In the genomic region with DNA sequence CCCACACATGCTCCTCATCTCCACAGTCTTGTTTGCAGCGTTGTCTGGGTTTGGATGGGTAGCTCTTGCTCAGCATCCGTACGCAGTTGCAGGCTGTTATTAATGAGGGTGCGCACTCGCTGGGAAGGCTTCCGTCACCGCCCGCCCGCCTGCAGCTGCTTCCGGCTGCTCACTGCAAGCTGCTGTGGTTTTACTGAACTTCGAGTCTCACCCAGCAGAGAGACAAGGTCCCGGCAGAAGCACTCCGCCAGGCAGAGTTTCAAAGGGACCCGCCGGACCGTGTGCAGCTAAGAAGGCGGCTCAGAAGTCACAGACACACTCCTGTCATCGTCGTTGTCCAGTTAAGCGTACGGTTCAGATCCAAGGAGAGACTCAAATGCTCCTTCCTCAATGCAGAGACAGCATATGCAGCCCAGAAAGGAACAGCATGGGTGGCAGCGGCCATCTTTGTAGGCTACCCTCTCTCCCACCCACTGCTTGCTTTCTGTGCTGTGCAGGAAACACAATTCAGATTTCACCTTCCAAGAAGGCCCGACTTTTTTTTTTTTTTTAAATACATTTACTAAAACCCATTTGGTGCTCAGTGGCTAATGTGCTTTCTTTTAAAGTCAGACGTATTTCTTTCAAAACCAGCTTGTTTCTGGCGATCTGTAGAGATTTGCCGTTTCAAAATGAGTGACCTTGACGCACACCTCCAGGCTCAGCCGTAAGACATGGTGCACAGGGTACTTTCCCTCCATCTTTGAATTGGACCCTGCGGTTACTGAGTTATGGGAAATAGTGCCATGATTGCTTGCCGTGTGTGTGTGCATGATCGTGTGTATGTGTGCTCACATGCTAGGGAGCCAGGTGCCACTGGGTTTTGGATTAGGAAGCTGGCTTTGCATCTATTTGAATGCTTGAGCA, we compare ENCODE assay signal across 8 mouse cellular contexts.
A peak's percentile ranks its signal among the peaks of the same experiment; 100 is the strongest.
DNase-seq lines count a peak whose midpoint lies in the region; ATAC-seq and TF ChIP-seq lines count a peak whose summit lies in the region.

No protein-coding gene starts in this region.

- H3K9ac ChIP-seq in hindbrain, embryonic 14.5 days: no peak overlapping the region

- H3K4me2 ChIP-seq in hindbrain, embryonic 14.5 days (replicated peaks): no peak overlapping the region

- H3K9me3 ChIP-seq in hindbrain, embryonic 14.5 days (ENCODE audit: control insufficient read depth, low read length): no peaks in the 10 kb centered on the region
- no peaks in the 10 kb centered on the region for H3K9me3 ChIP-seq in hindbrain, embryonic 10.5 days

- H3K4me3 ChIP-seq in hindbrain, embryonic 14.5 days (replicated peaks; ENCODE audit: low read length): no peak overlapping the region
- no peak overlapping the region for H3K4me3 ChIP-seq in hindbrain, embryonic 10.5 days
- peak overlapping the region; percentile 48; the same call in 1 of the 2 replicates for H3K4me3 ChIP-seq in spleen, adult 2 months (ENCODE audit: extremely low read depth, insufficient read depth, insufficient read length)

- no peaks in the 10 kb centered on the region for H3K36me3 ChIP-seq in hindbrain, embryonic 14.5 days (replicated peaks; ENCODE audit: control insufficient read depth, insufficient read depth)
- H3K36me3 ChIP-seq in hindbrain, embryonic 10.5 days: no peaks in the 10 kb centered on the region
- H3K36me3 ChIP-seq in spleen, adult 2 months (ENCODE audit: control insufficient read depth, insufficient read depth, low read length): no peaks in the 10 kb centered on the region

- no peak for TF ChIP-seq CTCF in spleen, adult 2 months (IDR thresholded peaks at IDR 0.05; ENCODE audit: extremely low read depth, insufficient read depth, insufficient read length, insufficient replicate concordance)

- 85% methylated on average over 31 of the region's 31 CpGs for WGBS in hindbrain, embryonic 14.5 days
- WGBS in hindbrain, embryonic 10.5 days: 89% methylated on average over 31 of the region's 31 CpGs
- 60% methylated on average over 31 of the region's 31 CpGs for WGBS in spleen, adult 2 months

- H3K4me1 ChIP-seq in hindbrain, embryonic 14.5 days (replicated peaks; ENCODE audit: control insufficient read depth, insufficient read depth, low read length): peaks cover 10% of the 10 kb centered on the region
- peaks cover 22% of the 10 kb centered on the region for H3K4me1 ChIP-seq in hindbrain, embryonic 10.5 days (replicated peaks)
- peaks cover 15% of the 10 kb centered on the region; the same call in 1 of the 2 replicates for H3K4me1 ChIP-seq in spleen, adult 2 months (ENCODE audit: control insufficient read depth, insufficient read depth, insufficient read length)

- no peak for ATAC-seq in hindbrain, embryonic 14.5 days (ENCODE audit: low FRiP score)

- TF ChIP-seq POLR2A in spleen, adult 2 months (IDR thresholded peaks at IDR 0.05; ENCODE audit: low read depth, low read length): no peak; the same call in 1 of the 2 replicates

- H3K27ac ChIP-seq in hindbrain, embryonic 14.5 days: peak overlapping the region; percentile 26; the same call in 1 of the 2 replicates
- no peak overlapping the region for H3K27ac ChIP-seq in hindbrain, embryonic 10.5 days
- H3K27ac ChIP-seq in spleen, adult 2 months (ENCODE audit: insufficient read depth, low read length): peak overlapping the region; percentile 84

- no peak for DNase-seq in hindbrain, embryonic 14.5 days (ENCODE audit: low spot score)
- no peak for DNase-seq in hindbrain, embryonic 10.5 days (ENCODE audit: low spot score)
- peak; percentile 58 for DNase-seq in R1 (ENCODE audit: low read depth, low spot score)
- DNase-seq in kidney, postnatal 14 days: peak; percentile 25
- DNase-seq in spleen, adult 2 months (ENCODE audit: low read depth in 1 of 2, low spot score in 2 of 2): peak; percentile 33 to 54
- DNase-seq in Muller cell, postnatal 12 days (ENCODE audit: inconsistent ontology term): no peak
- DNase-seq in frontal cortex, adult 2 months (ENCODE audit: extremely low spot score in 1 of 2, low spot score in 1 of 2): no peak
- DNase-seq in layer of hippocampus, adult 8-10 months (ENCODE audit: low spot score in 2 of 2): no peak

- H3K27me3 ChIP-seq in hindbrain, embryonic 14.5 days (ENCODE audit: control insufficient read depth, insufficient read depth, low read length): no peaks in the 10 kb centered on the region
- no peaks in the 10 kb centered on the region for H3K27me3 ChIP-seq in hindbrain, embryonic 10.5 days (ENCODE audit: insufficient read depth, poor library complexity, severe bottlenecking)
- H3K27me3 ChIP-seq in spleen, adult 2 months (ENCODE audit: control insufficient read depth, insufficient read depth, low read length): no peaks in the 10 kb centered on the region

Comparison
In these comparisons a context has a peak if more than half of its experiments do, and no peak if none do; other contexts are left out.
1. DNase-seq: peak in R1 (single experiment), kidney, postnatal 14 days (single experiment) and spleen, adult 2 months (2 of 2); none in hindbrain, embryonic 14.5 days (single experiment), hindbrain, embryonic 10.5 days (single experiment), Muller cell, postnatal 12 days (single experiment), frontal cortex, adult 2 months (0 of 2) and layer of hippocampus, adult 8-10 months (0 of 2).